Mouse (Mus musculus) heart, adult 2 months (tissue): ENCODE measurements around the gene Cpsf4l.

Experiments used
- CTCF ChIP-seq: fragments of 200-600 bp; IDR thresholded peaks from 2 replicates; pipeline ENCODE4 v1.8.1; 2022; ENCODE audit warnings: antibody characterized with exemption, mild to moderate bottlenecking, moderate library complexity
- EP300 ChIP-seq: fragments of 200-500 bp; IDR thresholded peaks from 2 replicates; pipeline ENCODE4 v1.6.1; 2011; ENCODE audit warnings: low read depth, low read length, control low read depth; ENCODE audit not compliant: insufficient read depth
- POLR2A ChIP-seq: fragments of 200-500 bp; IDR thresholded peaks from 2 replicates; pipeline ENCODE4 v1.6.1; 2011; ENCODE audit warnings: mild to moderate bottlenecking, low read depth, low read length, control low read depth; ENCODE audit not compliant: insufficient read depth

- TF ChIP-seq CTCF (no peak), EP300 (peak; percentile 48; the same call in 1 of the 2 replicates), POLR2A (peak; percentile 51)
These were observed 37.2 kb upstream of the Cpsf4l start for GRCm38 (mm10) chr11:113747056-113747455.
